Mouse (Mus musculus) heart, embryonic 13.5 days (tissue): ENCODE measurements around the gene Amhr2. TPM values are rescaled to one million over a fixed set of nuclear protein-coding genes. Genes with fewer than 3 reads are reported as not detected.

Experiments
- polyA plus RNA-seq: library from polyadenylated mRNA; unstranded; fragments of >200 nt; fragmentation: Nextera tagmentation; extraction: Ambion mirVana; gene quantifications from 2 replicates; pipeline ENCODE4 v1.2.1, GENCODE M21; 2015

The Amhr2 gene
- polyA plus RNA-seq, 1 experiment from 2014 or later = 0.82 TPM

Other genes with a start within 250 kb of the Amhr2 start
- gene Zfp740, start 242.1 kb upstream of the Amhr2 start, polyA plus RNA-seq = 30.3 and 31.7 TPM in 2 replicates
- 33.4 and 41.6 TPM in 2 replicates for gene Csad, start 240.6 kb upstream of the Amhr2 start, polyA plus RNA-seq
- gene Itgb7, start 213.4 kb upstream of the Amhr2 start, polyA plus RNA-seq = 0.46 and 0.78 TPM in 2 replicates
- gene Rarg, start 187.8 kb upstream of the Amhr2 start, polyA plus RNA-seq = 9.0 and 9.1 TPM in 2 replicates
- not detected in 2 replicates for gene Gm9918, start 174.8 kb upstream of the Amhr2 start, polyA plus RNA-seq
- 46.1 and 46.7 TPM in 2 replicates for gene Mfsd5, start 165.9 kb upstream of the Amhr2 start, polyA plus RNA-seq
- gene Espl1, start 149.1 kb upstream of the Amhr2 start, polyA plus RNA-seq = 18.9 and 19.3 TPM in 2 replicates
- gene Pfdn5, start 119.3 kb upstream of the Amhr2 start, polyA plus RNA-seq = 310 and 347 TPM in 2 replicates
- 60.0 and 65.0 TPM in 2 replicates for gene Myg1, start 113.7 kb upstream of the Amhr2 start, polyA plus RNA-seq
- gene Aaas, start 94.6 kb upstream of the Amhr2 start, polyA plus RNA-seq = 54.0 and 58.1 TPM in 2 replicates
- gene Sp7, start 78.2 kb upstream of the Amhr2 start, polyA plus RNA-seq = 0.16 and 0.19 TPM in 2 replicates
- gene Sp1, start 39.2 kb upstream of the Amhr2 start, polyA plus RNA-seq = 4.3 and 4.6 TPM in 2 replicates
- 93.9 and 102 TPM in 2 replicates for gene Prr13, start 13.7 kb downstream of the Amhr2 start, polyA plus RNA-seq
- 141 and 142 TPM in 2 replicates for gene Pcbp2, start 25.2 kb downstream of the Amhr2 start, polyA plus RNA-seq
- gene Gm10337, start 58.4 kb downstream of the Amhr2 start, polyA plus RNA-seq = 4.2 TPM in 1 of 2 replicates, not detected in the other
- gene Map3k12, start 71.7 kb downstream of the Amhr2 start, polyA plus RNA-seq = 10.8 and 11.6 TPM in 2 replicates
- gene Tarbp2, start 72.8 kb downstream of the Amhr2 start, polyA plus RNA-seq = 94.6 and 103 TPM in 2 replicates
- gene Npff, start 79.6 kb downstream of the Amhr2 start, polyA plus RNA-seq = 1.0 and 2.3 TPM in 2 replicates
- gene Gm28047, start 179.7 kb downstream of the Amhr2 start, polyA plus RNA-seq = 0.41 TPM in 1 of 2 replicates, not detected in the other
- gene Atf7, start 180.1 kb downstream of the Amhr2 start, polyA plus RNA-seq = 25.1 and 30.0 TPM in 2 replicates
- gene Atp5g2, start 227.0 kb downstream of the Amhr2 start, polyA plus RNA-seq = 72.3 and 73.9 TPM in 2 replicates